15 mouse cellular contexts compared by ENCODE assay signal in genomic region chr4:100324719-100325515, GRCm38 (mm10).
A peak's percentile ranks its signal among the peaks of the same experiment; 100 is the strongest.
DNase-seq lines count a peak whose midpoint lies in the region; ATAC-seq lines count a peak whose summit lies in the region.
"Had no signal": no experiment of that assay in that cellular context is flagged by ENCODE, and none has a peak within 500 bp of the region (broad histone marks: within the 10 kb centered on the region; RNA-seq: fewer than 3 reads in every experiment).

No protein-coding gene starts in this region.

- H3K27ac ChIP-seq in kidney, embryonic 14.5 days (ENCODE audit: low read depth, low read length): no peak overlapping the region
- H3K27ac ChIP-seq in embryonic facial prominence, embryonic 13.5 days: peak overlapping the region; percentile 28; the same call in 1 of the 2 replicates
- no peak overlapping the region for H3K27ac ChIP-seq in limb, embryonic 13.5 days
- H3K27ac ChIP-seq: midbrain, embryonic 12.5 days; neural tube, embryonic 12.5 days had no signal

- no peaks in the 10 kb centered on the region for H3K27me3 ChIP-seq in kidney, embryonic 14.5 days (ENCODE audit: control insufficient read depth, insufficient read depth, low read length)
- H3K27me3 ChIP-seq in embryonic facial prominence, embryonic 13.5 days: no peaks in the 10 kb centered on the region
- peaks cover 47% of the 10 kb centered on the region for H3K27me3 ChIP-seq in limb, embryonic 13.5 days
- H3K27me3 ChIP-seq: neural tube, embryonic 12.5 days had no signal

- H3K9ac ChIP-seq in kidney, embryonic 14.5 days (ENCODE audit: low read depth, low read length): no peak overlapping the region
- no peak overlapping the region for H3K9ac ChIP-seq in embryonic facial prominence, embryonic 13.5 days
- no peak overlapping the region for H3K9ac ChIP-seq in limb, embryonic 13.5 days
- H3K9ac ChIP-seq: midbrain, embryonic 12.5 days; neural tube, embryonic 12.5 days had no signal

- peak; percentile 21 to 30 for DNase-seq in cerebellum, postnatal 14 days
- DNase-seq in cerebellum, postnatal 36 days: no peak
- no peak for DNase-seq in kidney, adult 11 months
- no peak for DNase-seq in layer of hippocampus, postnatal 36 days
- DNase-seq in testis, postnatal 10 days (ENCODE audit: low spot score): no peak
- DNase-seq: adrenal gland, postnatal 14 days; heart, postnatal 14 days; thymus, adult 2 months had no signal

- H3K4me1 ChIP-seq in kidney, embryonic 14.5 days (ENCODE audit: control insufficient read depth, insufficient read depth, low read length): peaks cover 11% of the 10 kb centered on the region; the same call in 1 of the 2 replicates
- peaks cover 18% of the 10 kb centered on the region for H3K4me1 ChIP-seq in embryonic facial prominence, embryonic 13.5 days
- H3K4me1 ChIP-seq in limb, embryonic 13.5 days: peaks cover 23% of the 10 kb centered on the region
- H3K4me1 ChIP-seq: midbrain, embryonic 12.5 days; neural tube, embryonic 12.5 days had no signal

- no peaks in the 10 kb centered on the region for H3K36me3 ChIP-seq in kidney, embryonic 14.5 days (ENCODE audit: control insufficient read depth, insufficient read depth, low read length)
- H3K36me3 ChIP-seq in embryonic facial prominence, embryonic 13.5 days: no peaks in the 10 kb centered on the region
- no peaks in the 10 kb centered on the region for H3K36me3 ChIP-seq in limb, embryonic 13.5 days
- H3K36me3 ChIP-seq: midbrain, embryonic 12.5 days; neural tube, embryonic 12.5 days had no signal

- ATAC-seq in kidney, embryonic 14.5 days (ENCODE audit: low FRiP score, low TSS enrichment): peak; percentile 50; the same call in 1 of the 2 replicates
- 0 out of 2 replicates have a peak, but pooled peaks have one; percentile 26 for ATAC-seq in embryonic facial prominence, embryonic 13.5 days (ENCODE audit: insufficient number of reproducible peaks, insufficient read depth, low FRiP score, low TSS enrichment, low read depth)
- ATAC-seq in limb, embryonic 13.5 days (ENCODE audit: low FRiP score, low read depth): peak; percentile 79
- ATAC-seq: forebrain, embryonic 14.5 days; inflammation-experienced regulatory T-cells, adult 6 months had no signal

- no peaks in the 10 kb centered on the region for H3K9me3 ChIP-seq in kidney, embryonic 14.5 days (ENCODE audit: control insufficient read depth, low read length)
- no peaks in the 10 kb centered on the region for H3K9me3 ChIP-seq in embryonic facial prominence, embryonic 13.5 days
- no peaks in the 10 kb centered on the region for H3K9me3 ChIP-seq in limb, embryonic 13.5 days
- H3K9me3 ChIP-seq: midbrain, embryonic 12.5 days; neural tube, embryonic 12.5 days had no signal

- 76% methylated on average over 14 of the region's 14 CpGs for WGBS in kidney, embryonic 14.5 days
- 55% methylated on average over 14 of the region's 14 CpGs for WGBS in embryonic facial prominence, embryonic 13.5 days
- WGBS in limb, embryonic 13.5 days: 63% methylated on average over 14 of the region's 14 CpGs

- H3K4me3 ChIP-seq in kidney, embryonic 14.5 days (ENCODE audit: low read length): no peak overlapping the region
- H3K4me3 ChIP-seq in embryonic facial prominence, embryonic 13.5 days: no peak overlapping the region
- no peak overlapping the region for H3K4me3 ChIP-seq in limb, embryonic 13.5 days
- H3K4me3 ChIP-seq: midbrain, embryonic 12.5 days; neural tube, embryonic 12.5 days had no signal

- H3K4me2 ChIP-seq in kidney, embryonic 14.5 days (replicated peaks; ENCODE audit: low read depth, low read length): no peak overlapping the region
- no peak overlapping the region for H3K4me2 ChIP-seq in embryonic facial prominence, embryonic 13.5 days
- H3K4me2 ChIP-seq in limb, embryonic 13.5 days (replicated peaks): no peak overlapping the region
- H3K4me2 ChIP-seq: midbrain, embryonic 12.5 days; neural tube, embryonic 12.5 days had no signal

Comparison
In these comparisons a context has a peak if more than half of its experiments do, and no peak if none do; other contexts are left out.
1. DNase-seq: peak in cerebellum, postnatal 14 days (2 of 2); none in cerebellum, postnatal 36 days (0 of 2), kidney, adult 11 months (single experiment), layer of hippocampus, postnatal 36 days (0 of 2) and testis, postnatal 10 days (single experiment).
2. ATAC-seq: peak in every context shown above with its lines; median percentile 79 in limb, embryonic 13.5 days; 50 in kidney, embryonic 14.5 days; 26 in embryonic facial prominence, embryonic 13.5 days.